Mouse (Mus musculus) liver, postnatal 0 days (tissue): ENCODE measurements at regions not wholly inside any gene's neighbourhood (a gene's known extent, or its start where the extent isn't known, plus 50 kb on each side); places are given as distances from the start of the nearest gene placed in this dataset.

ENCODE experiments used
- CTCF ChIP-seq: sonication (generic); IDR thresholded peaks from 2 replicates; pipeline ENCODE4 v1.5.1; 2016; ENCODE audit warnings: antibody characterized with exemption, low read depth
- EP300 ChIP-seq: IDR thresholded peaks from 2 replicates; pipeline ENCODE4 v1.6.1; 2016; ENCODE audit warnings: antibody characterized with exemption, low read depth, mild to moderate bottlenecking

GRCm38 (mm10) chr7:76177420-76177819, 52.3 kb upstream of the Agbl1 start:
- TF ChIP-seq CTCF, result no peak
- no peak for TF ChIP-seq EP300
